Mouse (Mus musculus): ENCODE results near the gene Ctbp2.

DNA sequence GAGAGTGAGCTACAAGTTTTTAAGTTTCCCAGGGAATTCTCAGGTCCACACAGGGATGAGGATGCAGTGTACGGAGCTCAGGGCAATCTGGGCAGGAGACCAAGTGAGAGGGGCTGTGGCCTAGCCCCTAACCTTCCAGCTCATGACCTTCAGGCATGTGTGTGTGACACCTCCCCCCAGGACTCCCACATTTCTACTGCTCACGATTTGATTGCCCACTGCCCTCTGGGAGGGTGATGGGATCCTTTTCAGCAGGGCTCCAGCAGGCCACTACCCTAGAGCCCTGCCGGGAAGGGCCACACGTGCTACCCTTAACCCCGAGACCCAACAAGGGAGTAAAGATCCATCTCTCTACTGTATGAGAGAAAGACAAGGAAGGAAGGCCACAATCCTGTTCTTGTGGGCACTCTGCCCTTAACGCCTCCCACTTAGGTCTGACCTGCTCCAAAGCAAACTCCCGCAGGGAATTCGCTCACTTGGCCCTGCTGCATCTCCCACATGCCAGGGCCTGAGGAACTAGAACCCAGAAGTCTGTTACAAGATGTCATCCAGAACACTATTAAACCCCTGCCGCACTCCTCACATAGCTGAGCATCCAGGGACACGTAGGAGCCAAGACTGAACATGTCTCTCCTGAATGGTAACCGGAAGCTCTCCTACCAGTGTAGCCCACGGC is 25.9 kb downstream of the Ctbp2 start:
- TF ChIP-seq POLR2A (IDR thresholded peaks at IDR 0.05; ENCODE audit: low read depth, low read length) (no peak), CTCF (IDR thresholded peaks at IDR 0.05; ENCODE audit: extremely low read depth, insufficient read depth, insufficient read length, insufficient replicate concordance) (no peak)
